Mouse (Mus musculus) neural tube, embryonic 15.5 days (tissue): Measurements from ENCODE around the gene Kcnk16. TPM values are rescaled to one million over a fixed set of nuclear protein-coding genes. Genes with fewer than 3 reads are reported as not detected.

Experiments used
- ATAC-seq: fragments of 200-750 bp; cut with Nextera tagmentation; 2 replicates; pipeline ENCODE4 v1.8.0; 2017; ENCODE audit warnings: mild to moderate bottlenecking, moderate TSS enrichment, moderate library complexity; ENCODE audit not compliant: low FRiP score
- H3K27ac ChIP-seq: fragments of 300-500 bp; sonication (generic); replicated peaks from 2 replicates; pipeline ENCODE4 v1.5.1; 2015; ENCODE audit warnings: mild to moderate bottlenecking, inconsistent platforms
- H3K27me3 ChIP-seq: fragments of 300-500 bp; sonication (generic); replicated peaks from 2 replicates; pipeline ENCODE4 v1.6.1; 2015; ENCODE audit warnings: inconsistent platforms
- H3K36me3 ChIP-seq: fragments of 300-500 bp; sonication (generic); 2 replicates; pipeline ENCODE4 v1.6.1; 2015; ENCODE audit warnings: inconsistent platforms
- H3K4me1 ChIP-seq: fragments of 300-500 bp; sonication (generic); 2 replicates; pipeline ENCODE4 v1.6.1; 2015; ENCODE audit warnings: inconsistent platforms
- H3K4me2 ChIP-seq: fragments of 300-500 bp; sonication (generic); 2 replicates; pipeline ENCODE4 v1.6.1; 2015; ENCODE audit warnings: inconsistent platforms, mild to moderate bottlenecking, moderate library complexity
- H3K4me3 ChIP-seq: fragments of 300-500 bp; sonication (generic); replicated peaks from 2 replicates; pipeline ENCODE4 v1.5.1; 2015; ENCODE audit warnings: mild to moderate bottlenecking, inconsistent platforms
- H3K9ac ChIP-seq: fragments of 300-500 bp; sonication (generic); replicated peaks from 2 replicates; pipeline ENCODE4 v1.6.1; 2015; ENCODE audit warnings: mild to moderate bottlenecking, inconsistent platforms
- H3K9me3 ChIP-seq: fragments of 300-500 bp; sonication (generic); replicated peaks from 2 replicates; pipeline ENCODE4 v1.6.1; 2016; ENCODE audit warnings: inconsistent platforms
- WGBS: fragments of 180-500 bp; shearing (Covaris S2); methylation state at CpG from one replicate; pipeline ENCODE4 v1.1.7; 2015; ENCODE audit warnings: mixed read lengths; 5-methylcytosine and 5-hydroxymethylcytosine counted together
- polyA plus RNA-seq: library from polyadenylated mRNA; unstranded; fragments of >200 nt; fragmentation: Nextera tagmentation; extraction: Ambion mirVana; gene quantifications from 2 replicates; pipeline ENCODE4 v1.2.1, GENCODE M21; 2015

The Kcnk16 gene
- polyA plus RNA-seq, 1 experiment from 2014 or later: not detected

- Histone ChIP-seq H3K4me2 (no peak overlapping the region), H3K9me3 (no peaks in the 10 kb centered on the region), H3K9ac (no peak overlapping the region), H3K36me3 (no peaks in the 10 kb centered on the region), H3K4me1 (peaks cover 14% of the 10 kb centered on the region; the same call in 1 of the 2 replicates), H3K27me3 (no peaks in the 10 kb centered on the region), H3K27ac (no peak overlapping the region), H3K4me3 (no peak overlapping the region)
- ATAC-seq: no peak
- 83% methylated on average over 4 of the region's 4 CpGs for WGBS
These were observed 40.7 kb downstream of the Kcnk16 start for GRCm38 (mm10) chr14:20228336-20228735.

- no peaks in the 10 kb centered on the region for H3K9me3 ChIP-seq
- H3K4me2 ChIP-seq: no peak overlapping the region
- no peak overlapping the region for H3K9ac ChIP-seq
- no peak overlapping the region for H3K4me3 ChIP-seq
- H3K27me3 ChIP-seq: no peaks in the 10 kb centered on the region
- peaks cover 14% of the 10 kb centered on the region; the same call in 1 of the 2 replicates for H3K4me1 ChIP-seq
- H3K36me3 ChIP-seq: no peaks in the 10 kb centered on the region
- 43% methylated on average over 2 of the region's 2 CpGs for WGBS
- ATAC-seq: no peak
- H3K27ac ChIP-seq: no peak overlapping the region
These were observed 42.0 kb downstream of the Kcnk16 start for GRCm38 (mm10) chr14:20226982-20227381.

GRCm38 (mm10) chr14:20226488-20226887 is 42.5 kb downstream of the Kcnk16 start:
- Histone ChIP-seq H3K4me1 (peaks cover 14% of the 10 kb centered on the region; the same call in 1 of the 2 replicates), H3K9ac (no peak overlapping the region), H3K36me3 (no peaks in the 10 kb centered on the region), H3K27me3 (no peaks in the 10 kb centered on the region), H3K4me2 (no peak overlapping the region), H3K27ac (no peak overlapping the region), H3K9me3 (no peaks in the 10 kb centered on the region), H3K4me3 (no peak overlapping the region)
- no peak; the same call in 1 of the 2 replicates for ATAC-seq
- 40% methylated on average over 7 of the region's 7 CpGs for WGBS

- H3K4me2 ChIP-seq: no peak overlapping the region
- no peaks in the 10 kb centered on the region for H3K27me3 ChIP-seq
- H3K36me3 ChIP-seq: no peaks in the 10 kb centered on the region
- no peak overlapping the region for H3K9ac ChIP-seq
- no peak overlapping the region for H3K4me3 ChIP-seq
- no peak for ATAC-seq
- no peak overlapping the region for H3K27ac ChIP-seq
- WGBS: 17% methylated on average over 4 of the region's 4 CpGs
- no peaks in the 10 kb centered on the region for H3K9me3 ChIP-seq
- peaks cover 14% of the 10 kb centered on the region; the same call in 1 of the 2 replicates for H3K4me1 ChIP-seq
These were observed 43.5 kb downstream of the Kcnk16 start for GRCm38 (mm10) chr14:20225525-20225924.

GRCm38 (mm10) chr14:20224576-20225218 is 44.3 kb downstream of the Kcnk16 start:
- no peak overlapping the region for H3K4me2 ChIP-seq
- no peak overlapping the region for H3K9ac ChIP-seq
- H3K4me3 ChIP-seq: no peak overlapping the region
- peaks cover 14% of the 10 kb centered on the region; the same call in 1 of the 2 replicates for H3K4me1 ChIP-seq
- no peaks in the 10 kb centered on the region for H3K36me3 ChIP-seq
- WGBS: 54% methylated on average over 10 of the region's 10 CpGs
- no peak overlapping the region for H3K27ac ChIP-seq
- no peaks in the 10 kb centered on the region for H3K27me3 ChIP-seq
- no peak; the same call in 1 of the 2 replicates for ATAC-seq
- no peaks in the 10 kb centered on the region for H3K9me3 ChIP-seq

GRCm38 (mm10) chr14:20224163-20224562 is 44.8 kb downstream of the Kcnk16 start:
- Histone ChIP-seq H3K4me3 (no peak overlapping the region), H3K9ac (no peak overlapping the region), H3K4me1 (peaks cover 14% of the 10 kb centered on the region; the same call in 1 of the 2 replicates), H3K9me3 (no peaks in the 10 kb centered on the region), H3K27me3 (no peaks in the 10 kb centered on the region), H3K36me3 (no peaks in the 10 kb centered on the region), H3K27ac (no peak overlapping the region), H3K4me2 (no peak overlapping the region)
- 32% methylated on average over 4 of the region's 4 CpGs for WGBS
- ATAC-seq: no peak

GRCm38 (mm10) chr14:20223253-20223652 is 45.7 kb downstream of the Kcnk16 start:
- WGBS: 90% methylated on average over 5 of the region's 5 CpGs
- H3K4me1 ChIP-seq: peaks cover 14% of the 10 kb centered on the region; the same call in 1 of the 2 replicates
- no peak overlapping the region for H3K4me2 ChIP-seq
- H3K9me3 ChIP-seq: no peaks in the 10 kb centered on the region
- H3K9ac ChIP-seq: no peak overlapping the region
- ATAC-seq: no peak
- H3K27ac ChIP-seq: no peak overlapping the region
- H3K27me3 ChIP-seq: no peaks in the 10 kb centered on the region
- no peak overlapping the region for H3K4me3 ChIP-seq
- no peaks in the 10 kb centered on the region for H3K36me3 ChIP-seq

- Histone ChIP-seq H3K4me3 (no peak overlapping the region), H3K36me3 (no peaks in the 10 kb centered on the region), H3K4me1 (peaks cover 11% of the 10 kb centered on the region; the same call in 1 of the 2 replicates), H3K9me3 (no peaks in the 10 kb centered on the region), H3K27me3 (no peaks in the 10 kb centered on the region), H3K9ac (no peak overlapping the region), H3K4me2 (no peak overlapping the region), H3K27ac (no peak overlapping the region)
- no peak for ATAC-seq
- WGBS: 15% methylated on average over 7 of the region's 7 CpGs
These were observed 47.9 kb downstream of the Kcnk16 start for GRCm38 (mm10) chr14:20221083-20221482.

- H3K36me3 ChIP-seq: no peaks in the 10 kb centered on the region
- no peak overlapping the region for H3K4me2 ChIP-seq
- H3K27me3 ChIP-seq: no peaks in the 10 kb centered on the region
- WGBS: 64% methylated on average over 1 of the region's 1 CpGs
- no peak overlapping the region for H3K4me3 ChIP-seq
- H3K4me1 ChIP-seq: peaks cover 1% of the 10 kb centered on the region; the same call in 1 of the 2 replicates
- H3K9ac ChIP-seq: no peak overlapping the region
- no peak overlapping the region for H3K27ac ChIP-seq
- no peaks in the 10 kb centered on the region for H3K9me3 ChIP-seq
- no peak for ATAC-seq
These were observed 49.1 kb downstream of the Kcnk16 start for GRCm38 (mm10) chr14:20219849-20220248.

- ATAC-seq: no peak
- H3K27me3 ChIP-seq: no peaks in the 10 kb centered on the region
- no peak overlapping the region for H3K9ac ChIP-seq
- H3K4me1 ChIP-seq: no peaks in the 10 kb centered on the region
- 49% methylated on average over 3 of the region's 3 CpGs for WGBS
- no peaks in the 10 kb centered on the region for H3K9me3 ChIP-seq
- no peaks in the 10 kb centered on the region for H3K36me3 ChIP-seq
- no peak overlapping the region for H3K4me2 ChIP-seq
- no peak overlapping the region for H3K4me3 ChIP-seq
- H3K27ac ChIP-seq: no peak overlapping the region
These were observed 51.6 kb downstream of the Kcnk16 start for GRCm38 (mm10) chr14:20217299-20217864.

GRCm38 (mm10) chr14:20216561-20217298 is 52.3 kb downstream of the Kcnk16 start:
- H3K27ac ChIP-seq: no peak overlapping the region
- no peaks in the 10 kb centered on the region for H3K27me3 ChIP-seq
- H3K9me3 ChIP-seq: no peaks in the 10 kb centered on the region
- H3K4me2 ChIP-seq: no peak overlapping the region
- 82% methylated on average over 7 of the region's 7 CpGs for WGBS
- no peak for ATAC-seq
- H3K36me3 ChIP-seq: no peaks in the 10 kb centered on the region
- no peak overlapping the region for H3K9ac ChIP-seq
- H3K4me1 ChIP-seq: no peaks in the 10 kb centered on the region
- no peak overlapping the region for H3K4me3 ChIP-seq

- H3K9ac ChIP-seq: no peak overlapping the region
- H3K27me3 ChIP-seq: no peaks in the 10 kb centered on the region
- no peak overlapping the region for H3K4me3 ChIP-seq
- 60% methylated on average over 5 of the region's 5 CpGs for WGBS
- no peaks in the 10 kb centered on the region for H3K4me1 ChIP-seq
- H3K27ac ChIP-seq: no peak overlapping the region
- no peak for ATAC-seq
- no peaks in the 10 kb centered on the region for H3K9me3 ChIP-seq
- H3K4me2 ChIP-seq: no peak overlapping the region
- H3K36me3 ChIP-seq: no peaks in the 10 kb centered on the region
These were observed 53.2 kb downstream of the Kcnk16 start for GRCm38 (mm10) chr14:20215826-20216225.
